Mouse (Mus musculus): ENCODE measurements around the gene Baz2a. TPM values are rescaled to one million over a fixed set of nuclear protein-coding genes. Genes with fewer than 3 reads are reported as not detected.

Baz2a gene
- polyA plus RNA-seq (2014; fragmentation: Illumina TruSeq; extraction: RNeasy Lipid Tissue Mini Kit (QIAGEN cat#74804); ENCODE audit: low read depth, low replicate concordance) = 20.4 TPM

GRCm38 (mm10) chr10:128091564-128092505 lies at the start of gene Baz2a:
Baz2a (plus strand) TSS chr10:128091577.

GRCm38 (mm10) chr10:128058601-128059151 lies 32.7 kb upstream of the Baz2a start, which contains the start of gene Ptges3:
Ptges3 (plus strand) TSS chr10:128058954.

GRCm38 (mm10) chr10:128082880-128083421 lies 8.4 kb upstream of the Baz2a start, which contains the start of gene Atp5b:
Atp5b (plus strand) TSS chr10:128083273.

Other genes starting within 250 kb of the Baz2a start
- not detected for gene Rdh19, start 241.6 kb upstream of the Baz2a start, polyA plus RNA-seq (2014; fragmentation: Illumina TruSeq; extraction: RNeasy Lipid Tissue Mini Kit (QIAGEN cat#74804); ENCODE audit: low read depth, low replicate concordance)
- not detected for gene Rdh16f2, start 225.1 kb upstream of the Baz2a start, polyA plus RNA-seq (2014; fragmentation: Illumina TruSeq; extraction: RNeasy Lipid Tissue Mini Kit (QIAGEN cat#74804); ENCODE audit: low read depth, low replicate concordance)
- gene Rdh7, start 202.8 kb upstream of the Baz2a start, polyA plus RNA-seq (2014; fragmentation: Illumina TruSeq; extraction: RNeasy Lipid Tissue Mini Kit (QIAGEN cat#74804); ENCODE audit: low read depth, low replicate concordance) = not detected
- 2.9 TPM for gene Sdr9c7, start 193.1 kb upstream of the Baz2a start, polyA plus RNA-seq (2014; fragmentation: Illumina TruSeq; extraction: RNeasy Lipid Tissue Mini Kit (QIAGEN cat#74804); ENCODE audit: low read depth, low replicate concordance)
- gene Hsd17b6, start 84.0 kb upstream of the Baz2a start, polyA plus RNA-seq (2014; fragmentation: Illumina TruSeq; extraction: RNeasy Lipid Tissue Mini Kit (QIAGEN cat#74804); ENCODE audit: low read depth, low replicate concordance) = not detected
- 12.9 TPM for gene Prim1, start 76.4 kb upstream of the Baz2a start, polyA plus RNA-seq (2014; fragmentation: Illumina TruSeq; extraction: RNeasy Lipid Tissue Mini Kit (QIAGEN cat#74804); ENCODE audit: low read depth, low replicate concordance)
- gene Naca, start 56.0 kb upstream of the Baz2a start, polyA plus RNA-seq (2014; fragmentation: Illumina TruSeq; extraction: RNeasy Lipid Tissue Mini Kit (QIAGEN cat#74804); ENCODE audit: low read depth, low replicate concordance) = 1,016 TPM
- 590 TPM for gene Ptges3, start 32.6 kb upstream of the Baz2a start, polyA plus RNA-seq (2014; fragmentation: Illumina TruSeq; extraction: RNeasy Lipid Tissue Mini Kit (QIAGEN cat#74804); ENCODE audit: low read depth, low replicate concordance)
- 811 TPM for gene Atp5b, start 8.3 kb upstream of the Baz2a start, polyA plus RNA-seq (2014; fragmentation: Illumina TruSeq; extraction: RNeasy Lipid Tissue Mini Kit (QIAGEN cat#74804); ENCODE audit: low read depth, low replicate concordance)
- gene Rbms2, start 88.7 kb downstream of the Baz2a start, polyA plus RNA-seq (2014; fragmentation: Illumina TruSeq; extraction: RNeasy Lipid Tissue Mini Kit (QIAGEN cat#74804); ENCODE audit: low read depth, low replicate concordance) = 27.8 TPM
- not detected for gene Gls2, start 102.9 kb downstream of the Baz2a start, polyA plus RNA-seq (2014; fragmentation: Illumina TruSeq; extraction: RNeasy Lipid Tissue Mini Kit (QIAGEN cat#74804); ENCODE audit: low read depth, low replicate concordance)
- gene Spryd4, start 120.2 kb downstream of the Baz2a start, polyA plus RNA-seq (2014; fragmentation: Illumina TruSeq; extraction: RNeasy Lipid Tissue Mini Kit (QIAGEN cat#74804); ENCODE audit: low read depth, low replicate concordance) = 9.9 TPM
- not detected for gene Mip, start 134.3 kb downstream of the Baz2a start, polyA plus RNA-seq (2014; fragmentation: Illumina TruSeq; extraction: RNeasy Lipid Tissue Mini Kit (QIAGEN cat#74804); ENCODE audit: low read depth, low replicate concordance)
- gene Timeless, start 140.5 kb downstream of the Baz2a start, polyA plus RNA-seq (2014; fragmentation: Illumina TruSeq; extraction: RNeasy Lipid Tissue Mini Kit (QIAGEN cat#74804); ENCODE audit: low read depth, low replicate concordance) = 1.7 TPM
- not detected for gene Apon, start 162.5 kb downstream of the Baz2a start, polyA plus RNA-seq (2014; fragmentation: Illumina TruSeq; extraction: RNeasy Lipid Tissue Mini Kit (QIAGEN cat#74804); ENCODE audit: low read depth, low replicate concordance)
- 7.3 TPM for gene Apof, start 177.1 kb downstream of the Baz2a start, polyA plus RNA-seq (2014; fragmentation: Illumina TruSeq; extraction: RNeasy Lipid Tissue Mini Kit (QIAGEN cat#74804); ENCODE audit: low read depth, low replicate concordance)
- 16.5 TPM for gene Stat2, start 179.0 kb downstream of the Baz2a start, polyA plus RNA-seq (2014; fragmentation: Illumina TruSeq; extraction: RNeasy Lipid Tissue Mini Kit (QIAGEN cat#74804); ENCODE audit: low read depth, low replicate concordance)
- gene Il23a, start 207.2 kb downstream of the Baz2a start, polyA plus RNA-seq (2014; fragmentation: Illumina TruSeq; extraction: RNeasy Lipid Tissue Mini Kit (QIAGEN cat#74804); ENCODE audit: low read depth, low replicate concordance) = not detected
- gene Pan2, start 211.8 kb downstream of the Baz2a start, polyA plus RNA-seq (2014; fragmentation: Illumina TruSeq; extraction: RNeasy Lipid Tissue Mini Kit (QIAGEN cat#74804); ENCODE audit: low read depth, low replicate concordance) = 7.5 TPM
- 51.6 TPM for gene Cnpy2, start 230.9 kb downstream of the Baz2a start, polyA plus RNA-seq (2014; fragmentation: Illumina TruSeq; extraction: RNeasy Lipid Tissue Mini Kit (QIAGEN cat#74804); ENCODE audit: low read depth, low replicate concordance)
- gene Cs, start 246.2 kb downstream of the Baz2a start, polyA plus RNA-seq (2014; fragmentation: Illumina TruSeq; extraction: RNeasy Lipid Tissue Mini Kit (QIAGEN cat#74804); ENCODE audit: low read depth, low replicate concordance) = 151 TPM